Mouse (Mus musculus): ENCODE data around the gene Leng8. TPM values are rescaled to one million over a fixed set of nuclear protein-coding genes. Genes with fewer than 3 reads are reported as not detected.

Gene Leng8
- polyA plus RNA-seq, 1 experiment from 2014 or later = 43.7 TPM

DNA sequence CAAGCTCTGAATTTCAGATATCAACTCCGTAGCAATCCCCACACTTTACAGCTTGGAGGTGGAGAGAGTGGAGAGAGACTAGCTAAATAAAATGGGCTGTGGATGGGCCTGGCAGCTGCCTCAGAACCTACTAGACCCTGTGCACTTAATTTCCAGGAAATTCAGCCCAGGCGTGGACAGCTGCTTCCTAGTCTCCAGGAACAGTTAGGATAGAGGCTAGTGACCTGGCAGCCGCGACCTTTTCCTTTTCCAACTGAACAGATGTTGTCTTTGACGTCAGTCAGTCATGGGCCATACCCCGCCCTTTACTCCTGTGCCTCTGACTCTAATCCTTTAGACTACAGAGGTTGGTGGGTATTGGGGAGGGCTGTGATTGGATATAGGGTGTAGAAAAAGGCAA is 8.0 kb upstream of the Leng8 start:
- WGBS = 48% methylated on average over 6 of the region's 6 CpGs
- H3K4me2 ChIP-seq = no peak overlapping the region
- no peaks in the 10 kb centered on the region for H3K36me3 ChIP-seq
- no peak for ATAC-seq (replicated peaks; ENCODE audit: insufficient number of reproducible peaks, insufficient read depth, low FRiP score, low read depth)
- no peak overlapping the region; the same call in 1 of the 2 replicates for H3K9ac ChIP-seq
- no peaks in the 10 kb centered on the region for H3K9me3 ChIP-seq (replicated peaks)
- H3K27ac ChIP-seq = no peak overlapping the region
- peaks cover 17% of the 10 kb centered on the region for H3K4me1 ChIP-seq (replicated peaks)
- H3K4me3 ChIP-seq = no peak overlapping the region
- H3K27me3 ChIP-seq = no peaks in the 10 kb centered on the region

DNA sequence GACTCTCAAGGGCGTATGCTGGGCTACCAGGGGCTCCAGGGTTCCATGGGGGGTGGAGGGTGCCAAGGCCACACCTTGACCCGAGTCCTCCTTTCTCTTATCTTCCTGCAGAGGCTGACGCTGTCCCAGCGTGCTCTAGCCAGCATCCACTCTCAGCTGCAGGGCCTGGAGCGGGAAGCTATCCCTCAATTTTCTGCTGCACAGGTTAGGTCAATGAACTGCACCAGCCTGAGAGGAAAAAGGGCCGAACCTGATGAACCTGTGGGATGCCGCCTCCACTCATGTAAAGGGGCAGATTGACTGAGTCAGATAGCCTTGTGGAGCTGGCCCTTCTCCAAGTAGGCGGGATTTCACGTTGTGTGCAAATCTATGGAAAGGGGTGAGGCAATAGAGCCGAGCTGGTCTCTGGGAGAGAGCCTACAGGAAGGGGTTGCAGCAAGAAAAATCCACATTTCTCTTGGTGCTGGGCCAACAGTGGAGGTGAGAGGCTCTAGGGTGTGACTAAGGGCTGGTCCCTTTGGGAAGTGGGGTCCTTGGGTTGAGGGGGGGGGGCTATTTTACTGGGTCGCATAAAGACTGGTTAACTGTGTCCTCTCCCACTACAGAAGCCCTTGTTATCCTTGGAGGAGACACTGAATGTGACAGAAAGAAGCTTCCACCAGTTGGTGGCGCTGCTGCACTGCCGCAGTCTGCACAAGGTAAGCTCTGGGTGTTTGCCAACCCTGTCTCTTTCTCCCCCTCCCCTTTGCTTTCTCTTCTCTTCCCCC is 6.0 kb upstream of the Leng8 start:
- WGBS = 29% methylated on average over 13 of the region's 13 CpGs
- peak; percentile 38; the same call in 1 of the 2 replicates for ATAC-seq (replicated peaks; ENCODE audit: insufficient number of reproducible peaks, insufficient read depth, low FRiP score, low read depth)
- no peak overlapping the region for H3K27ac ChIP-seq
- H3K9me3 ChIP-seq (replicated peaks) = no peaks in the 10 kb centered on the region
- H3K4me2 ChIP-seq = peak overlapping the region; percentile 39
- H3K4me1 ChIP-seq (replicated peaks) = peaks cover 15% of the 10 kb centered on the region
- H3K27me3 ChIP-seq = no peaks in the 10 kb centered on the region
- H3K9ac ChIP-seq = no peak overlapping the region
- H3K36me3 ChIP-seq = no peaks in the 10 kb centered on the region
- no peak overlapping the region for H3K4me3 ChIP-seq

DNA sequence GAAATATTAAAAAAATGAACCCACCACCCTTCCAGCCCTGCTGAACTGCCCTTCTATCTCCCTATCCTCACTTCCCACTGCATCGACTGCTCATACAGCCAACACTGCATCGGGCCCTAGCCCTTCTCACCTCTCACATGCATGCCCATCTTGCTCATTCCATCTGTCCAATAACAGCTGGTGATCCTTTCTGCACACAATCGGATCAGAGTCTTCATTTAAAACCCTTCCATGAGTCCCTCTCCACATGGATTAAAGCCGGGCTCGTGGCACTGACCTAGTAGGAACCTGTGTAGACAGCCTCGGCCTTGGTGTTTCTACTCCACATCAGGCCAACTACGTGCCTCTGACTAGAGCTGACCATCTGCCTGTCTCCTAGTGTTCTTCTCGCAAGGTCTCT is 4.9 kb upstream of the Leng8 start:
- Histone ChIP-seq H3K27me3 (no peaks in the 10 kb centered on the region), H3K9me3 (replicated peaks) (no peaks in the 10 kb centered on the region), H3K4me2 (no peak overlapping the region), H3K27ac (no peak overlapping the region), H3K4me3 (no peak overlapping the region), H3K4me1 (replicated peaks) (peaks cover 15% of the 10 kb centered on the region), H3K9ac (no peak overlapping the region), H3K36me3 (no peaks in the 10 kb centered on the region)
- 74% methylated on average over 8 of the region's 8 CpGs for WGBS
- no peak for ATAC-seq (replicated peaks; ENCODE audit: insufficient number of reproducible peaks, insufficient read depth, low FRiP score, low read depth)

DNA sequence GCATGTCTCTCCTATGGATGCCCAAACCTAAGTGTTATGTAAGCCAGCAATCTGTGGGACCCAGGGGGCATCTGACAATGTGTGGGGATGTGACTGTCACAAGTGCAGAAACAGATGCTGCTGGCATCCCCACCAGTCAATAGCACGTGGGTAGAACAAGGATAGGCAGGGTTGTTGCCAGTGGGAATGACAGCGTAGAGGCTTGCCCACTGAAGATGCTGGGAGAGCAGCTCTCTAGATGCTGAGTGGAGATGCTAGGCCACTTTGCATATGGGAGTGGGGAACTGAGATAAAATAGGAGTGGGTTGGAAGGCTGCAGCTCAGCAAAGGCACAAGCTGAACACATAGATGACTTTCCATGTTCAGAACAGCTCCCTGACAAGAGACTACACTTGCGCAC is 4.3 kb upstream of the Leng8 start:
- no peak overlapping the region for H3K4me2 ChIP-seq
- peaks cover 17% of the 10 kb centered on the region for H3K4me1 ChIP-seq (replicated peaks)
- no peak overlapping the region for H3K27ac ChIP-seq
- no peaks in the 10 kb centered on the region for H3K27me3 ChIP-seq
- H3K4me3 ChIP-seq = no peak overlapping the region
- H3K36me3 ChIP-seq = no peaks in the 10 kb centered on the region
- no peak for ATAC-seq (replicated peaks; ENCODE audit: insufficient number of reproducible peaks, insufficient read depth, low FRiP score, low read depth)
- no peaks in the 10 kb centered on the region for H3K9me3 ChIP-seq (replicated peaks)
- WGBS = 90% methylated on average over 3 of the region's 3 CpGs
- H3K9ac ChIP-seq = no peak overlapping the region

DNA sequence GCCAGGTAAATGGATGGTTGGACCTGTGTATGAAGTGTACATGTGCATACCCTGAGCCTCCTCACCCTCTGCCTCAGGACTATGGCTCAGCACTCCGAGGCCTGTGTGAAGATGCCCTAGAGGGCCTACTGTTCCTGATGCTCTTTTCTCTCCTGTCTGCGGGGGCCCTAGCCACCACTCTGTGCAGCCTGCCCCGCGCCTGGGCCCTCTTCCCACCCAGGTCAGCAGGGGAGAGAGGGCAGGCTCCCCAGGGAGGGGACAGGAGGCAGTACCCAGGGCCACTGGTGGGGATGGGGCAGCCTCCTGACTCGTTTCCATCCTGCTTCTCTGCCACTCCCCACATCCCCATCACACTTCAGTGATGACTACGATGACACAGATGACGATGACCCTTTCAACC is 3.8 kb upstream of the Leng8 start:
- Histone ChIP-seq H3K27me3 (no peaks in the 10 kb centered on the region), H3K9me3 (replicated peaks) (no peaks in the 10 kb centered on the region), H3K4me2 (no peak overlapping the region), H3K36me3 (no peaks in the 10 kb centered on the region), H3K9ac (no peak overlapping the region), H3K27ac (no peak overlapping the region), H3K4me3 (no peak overlapping the region), H3K4me1 (replicated peaks) (peaks cover 21% of the 10 kb centered on the region)
- no peak for ATAC-seq (replicated peaks; ENCODE audit: insufficient number of reproducible peaks, insufficient read depth, low FRiP score, low read depth)
- 78% methylated on average over 7 of the region's 7 CpGs for WGBS

DNA sequence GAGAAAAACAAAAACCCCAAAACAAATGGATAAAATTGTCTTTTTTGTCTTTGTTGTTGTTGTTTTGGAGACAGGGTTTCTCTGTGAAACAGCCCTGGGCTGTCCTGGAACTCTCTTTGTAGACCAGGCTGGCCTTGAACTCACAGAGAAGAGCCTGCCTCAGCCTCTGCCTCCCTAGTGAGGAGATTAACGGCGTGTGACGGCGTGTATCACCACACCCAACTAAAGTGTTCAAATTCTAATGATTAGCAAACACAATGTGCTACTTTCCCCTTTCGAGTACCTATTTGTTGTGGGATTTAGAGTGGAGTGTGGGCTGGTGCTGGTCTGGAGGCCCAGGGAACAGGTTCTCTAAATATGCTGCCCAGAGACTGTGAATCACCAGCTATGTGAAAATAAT is 1.9 kb upstream of the Leng8 start:
- H3K27me3 ChIP-seq = no peaks in the 10 kb centered on the region
- H3K4me1 ChIP-seq (replicated peaks) = peaks cover 22% of the 10 kb centered on the region
- no peak overlapping the region for H3K4me3 ChIP-seq
- no peak overlapping the region for H3K4me2 ChIP-seq
- H3K36me3 ChIP-seq = peaks cover 16% of the 10 kb centered on the region
- 87% methylated on average over 5 of the region's 5 CpGs for WGBS
- no peak overlapping the region for H3K9ac ChIP-seq
- ATAC-seq (replicated peaks; ENCODE audit: insufficient number of reproducible peaks, insufficient read depth, low FRiP score, low read depth) = no peak
- H3K9me3 ChIP-seq (replicated peaks) = no peaks in the 10 kb centered on the region
- no peak overlapping the region for H3K27ac ChIP-seq

DNA sequence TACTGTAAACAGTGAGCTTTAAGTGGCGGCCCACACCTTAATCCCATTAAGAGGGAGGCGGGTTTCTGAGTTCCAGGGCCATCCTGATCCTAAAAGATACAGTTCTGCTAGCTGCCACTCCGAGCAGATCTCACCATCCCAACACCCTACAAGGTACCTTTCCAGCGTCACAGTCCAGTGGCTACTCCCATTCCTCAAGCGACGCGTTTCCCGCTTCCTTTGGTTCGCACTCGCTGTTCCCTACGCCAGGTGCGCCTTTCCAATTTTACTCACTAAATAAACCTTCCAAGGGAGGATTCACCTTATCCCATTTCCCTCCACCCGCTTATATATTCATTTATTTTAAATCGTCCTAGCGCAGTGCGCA is 452 bp upstream of the Leng8 start:
- no peak for ATAC-seq (replicated peaks; ENCODE audit: insufficient number of reproducible peaks, insufficient read depth, low FRiP score, low read depth)
- 0% methylated on average over 16 of the region's 16 CpGs for WGBS

DNA sequence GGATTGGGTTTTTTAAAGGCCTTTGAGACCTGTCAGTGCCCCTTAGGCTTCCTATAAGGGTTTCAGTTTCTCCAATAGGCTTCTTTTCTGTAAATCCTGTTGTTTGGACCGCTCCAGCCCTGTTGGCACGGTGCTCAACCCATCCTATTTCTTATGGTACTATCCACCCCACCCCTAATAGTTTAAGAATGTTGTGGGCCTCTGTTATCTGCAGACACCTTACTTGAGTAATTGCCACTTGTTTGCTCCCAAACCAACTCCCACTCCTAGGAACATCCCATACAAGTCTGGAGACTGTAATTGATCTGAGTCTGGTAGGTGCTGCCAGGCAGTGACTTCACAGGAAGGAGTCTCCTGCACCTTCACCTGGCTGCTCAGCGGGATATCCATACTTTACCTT is 907 bp downstream of the Leng8 start:
- Histone ChIP-seq H3K4me1 (replicated peaks) (peaks cover 17% of the 10 kb centered on the region), H3K9ac (peak overlapping the region; percentile 89), H3K36me3 (peaks cover 44% of the 10 kb centered on the region), H3K9me3 (replicated peaks) (no peaks in the 10 kb centered on the region), H3K27ac (peak overlapping the region; percentile 96), H3K4me3 (peak overlapping the region; percentile 85), H3K4me2 (peak overlapping the region; percentile 86), H3K27me3 (no peaks in the 10 kb centered on the region)
- ATAC-seq (replicated peaks; ENCODE audit: insufficient number of reproducible peaks, insufficient read depth, low FRiP score, low read depth) = no peak
- 52% methylated on average over 3 of the region's 3 CpGs for whole genome bisulfite sequencing

More for the DNA sequence above, 452 bp upstream of the Leng8 start:
- H3K36me3 ChIP-seq = peaks cover 31% of the 10 kb centered on the region
- H3K4me3 ChIP-seq = peak overlapping the region; percentile 85
- H3K4me2 ChIP-seq = peak overlapping the region; percentile 89
- H3K27ac ChIP-seq = peak overlapping the region; percentile 70
- H3K27me3 ChIP-seq = no peaks in the 10 kb centered on the region
- H3K9ac ChIP-seq = peak overlapping the region; percentile 63
- peaks cover 19% of the 10 kb centered on the region for H3K4me1 ChIP-seq (replicated peaks)
- H3K9me3 ChIP-seq (replicated peaks) = no peaks in the 10 kb centered on the region

DNA sequence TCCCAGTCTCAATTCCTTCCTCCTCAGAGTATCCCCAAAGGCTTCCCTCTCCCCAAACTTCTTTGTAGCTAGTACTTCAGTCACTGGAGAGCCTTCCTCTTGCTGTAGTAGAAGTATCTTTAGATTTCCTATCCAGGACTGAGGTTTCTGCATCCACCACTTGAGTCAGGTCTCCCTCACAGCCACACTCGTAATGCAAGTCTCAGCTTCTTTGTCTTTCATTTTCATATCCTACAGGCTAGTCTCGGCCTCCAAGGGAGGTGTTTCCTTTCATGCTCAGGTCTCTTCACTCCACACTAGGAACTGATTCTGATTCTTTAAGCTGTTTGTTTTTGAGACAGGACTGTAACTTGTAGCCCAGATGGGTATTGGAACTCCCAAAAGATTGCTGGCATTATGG is 1.3 kb downstream of the Leng8 start:
- no peak for ATAC-seq (replicated peaks; ENCODE audit: insufficient number of reproducible peaks, insufficient read depth, low FRiP score, low read depth)
- Histone ChIP-seq H3K27me3 (no peaks in the 10 kb centered on the region), H3K36me3 (peaks cover 49% of the 10 kb centered on the region), H3K27ac (no peak overlapping the region), H3K4me2 (peak overlapping the region; percentile 86), H3K4me3 (peak overlapping the region; percentile 85), H3K4me1 (replicated peaks) (peaks cover 17% of the 10 kb centered on the region), H3K9me3 (replicated peaks) (no peaks in the 10 kb centered on the region), H3K9ac (peak overlapping the region; percentile 89)
- WGBS = 82% methylated on average over 2 of the region's 2 CpGs

DNA sequence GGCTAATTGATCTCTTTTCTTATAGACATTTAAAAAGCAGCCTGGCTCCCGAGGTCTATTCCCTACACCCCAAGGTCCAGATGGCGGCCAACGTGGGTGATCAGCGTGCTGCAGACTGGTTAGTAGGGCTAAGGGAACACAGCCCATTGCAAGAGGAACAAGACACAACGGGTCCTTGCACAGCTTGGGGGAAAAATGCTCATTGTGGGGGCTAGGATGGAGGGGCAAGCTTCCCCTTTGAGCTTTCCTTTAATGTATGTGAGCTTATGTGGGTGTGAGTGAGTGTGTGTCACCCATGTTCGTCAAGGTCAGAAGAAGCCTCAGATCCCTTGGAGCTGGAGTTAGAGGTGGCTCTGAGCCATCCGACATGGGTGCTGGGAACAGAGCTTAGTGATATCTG is 1.8 kb downstream of the Leng8 start:
- H3K9me3 ChIP-seq (replicated peaks) = no peaks in the 10 kb centered on the region
- H3K4me2 ChIP-seq = peak overlapping the region; percentile 86; the same call in 1 of the 2 replicates
- H3K36me3 ChIP-seq = peaks cover 53% of the 10 kb centered on the region
- no peaks in the 10 kb centered on the region for H3K27me3 ChIP-seq
- H3K4me3 ChIP-seq = no peak overlapping the region
- 92% methylated on average over 7 of the region's 7 CpGs for WGBS
- H3K4me1 ChIP-seq (replicated peaks) = peaks cover 17% of the 10 kb centered on the region
- H3K9ac ChIP-seq = no peak overlapping the region
- H3K27ac ChIP-seq = no peak overlapping the region
- no peak for ATAC-seq (replicated peaks; ENCODE audit: insufficient number of reproducible peaks, insufficient read depth, low FRiP score, low read depth)

DNA sequence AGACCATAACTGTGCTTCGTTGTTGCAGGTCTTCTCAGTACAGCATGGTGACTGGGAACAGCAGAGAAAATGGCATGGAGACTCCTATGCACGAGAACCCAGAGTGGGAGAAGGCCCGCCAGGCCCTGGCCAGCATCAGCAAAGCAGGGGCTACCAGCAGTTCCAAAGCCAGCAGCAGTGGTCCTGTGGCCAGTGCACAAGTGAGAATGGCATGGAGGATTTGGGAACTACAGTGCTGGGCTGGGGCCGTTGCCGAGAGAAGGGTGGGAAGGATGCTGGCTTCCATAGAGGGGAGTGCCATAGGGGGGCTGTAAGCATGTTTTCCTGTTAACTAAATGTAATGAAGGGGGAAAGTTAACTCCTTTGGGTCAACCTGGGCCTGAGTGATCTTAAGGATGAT is 2.6 kb downstream of the Leng8 start:
- peaks cover 17% of the 10 kb centered on the region for H3K4me1 ChIP-seq (replicated peaks)
- H3K4me3 ChIP-seq = no peak overlapping the region
- WGBS = 94% methylated on average over 5 of the region's 5 CpGs
- H3K36me3 ChIP-seq = peaks cover 61% of the 10 kb centered on the region
- no peak for ATAC-seq (replicated peaks; ENCODE audit: insufficient number of reproducible peaks, insufficient read depth, low FRiP score, low read depth)
- H3K9me3 ChIP-seq (replicated peaks) = no peaks in the 10 kb centered on the region
- no peak overlapping the region for H3K27ac ChIP-seq
- H3K4me2 ChIP-seq = no peak overlapping the region
- no peaks in the 10 kb centered on the region for H3K27me3 ChIP-seq
- no peak overlapping the region for H3K9ac ChIP-seq

DNA sequence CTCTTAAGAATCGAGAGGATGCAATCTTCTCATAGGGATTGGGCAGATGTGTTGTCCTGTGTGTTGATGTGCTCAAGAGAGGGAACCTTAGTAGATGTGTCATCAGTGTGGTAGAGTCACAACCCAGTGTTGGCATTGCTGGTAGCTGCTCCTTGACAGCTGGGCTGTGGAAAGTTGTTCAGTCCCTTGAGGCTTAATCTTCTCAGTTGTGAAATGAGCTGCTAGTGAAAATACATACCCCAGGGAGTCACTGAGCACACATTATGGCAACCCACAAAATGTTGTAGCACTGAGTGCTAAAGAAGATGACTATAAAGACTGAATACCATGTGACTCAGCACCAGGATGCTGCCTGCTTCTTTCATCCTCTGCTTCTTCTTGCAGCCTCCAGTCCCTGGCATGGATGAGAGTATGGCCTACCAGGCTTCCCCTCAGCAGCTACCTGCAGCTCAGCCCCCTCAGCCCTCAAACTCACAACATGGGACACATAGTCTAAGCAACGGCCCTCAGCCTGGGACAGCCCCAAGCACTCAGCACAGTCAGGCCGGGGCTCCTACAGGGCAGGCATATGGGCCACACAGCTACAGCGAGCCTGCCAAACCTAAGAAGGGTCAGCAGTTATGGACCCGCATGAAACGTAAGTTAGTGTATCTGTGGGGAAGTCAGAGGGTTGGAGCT is 4.9 kb downstream of the Leng8 start:
- no peak overlapping the region for H3K4me2 ChIP-seq
- H3K9me3 ChIP-seq (replicated peaks) = no peaks in the 10 kb centered on the region
- WGBS = 91% methylated on average over 6 of the region's 6 CpGs
- ATAC-seq (replicated peaks; ENCODE audit: insufficient number of reproducible peaks, insufficient read depth, low FRiP score, low read depth) = no peak
- H3K4me3 ChIP-seq = no peak overlapping the region
- H3K36me3 ChIP-seq = peaks cover 85% of the 10 kb centered on the region
- H3K4me1 ChIP-seq (replicated peaks) = peaks cover 14% of the 10 kb centered on the region
- H3K9ac ChIP-seq = no peak overlapping the region
- no peak overlapping the region for H3K27ac ChIP-seq
- no peaks in the 10 kb centered on the region for H3K27me3 ChIP-seq
